Mouse (Mus musculus) CH12.LX (cell line): ENCODE results near the gene Cox6a1. TPM values are rescaled to one million over a fixed set of nuclear protein-coding genes. Genes with fewer than 3 reads are reported as not detected.
A peak's percentile ranks its signal among the peaks of the same experiment; 100 is the strongest.

ENCODE experiments used
- DNase-seq: peaks from one replicate; pipeline ENCODE4 v3.0.0-alpha.2; 2013; ENCODE audit errors: extremely low read depth
- H3K27ac ChIP-seq: 2 replicates; pipeline ENCODE4 v1.5.1; 2012; ENCODE audit warnings: low read depth, mild to moderate bottlenecking, control low read depth, moderate library complexity; ENCODE audit not compliant: insufficient read depth
- H3K27me3 ChIP-seq: replicated peaks from 2 replicates; pipeline ENCODE3; 2012; ENCODE audit warnings: inconsistent platforms
- H3K36me3 ChIP-seq, 2 experiments: replicated peaks in 1 of 2; 2 replicates each; pipeline versions ENCODE3 to v1.6.1; 2012; ENCODE audit warnings: inconsistent platforms in 1 of 2, low read length in 1 of 2, mild to moderate bottlenecking in 1 of 2, mixed read lengths in 1 of 2, moderate library complexity in 1 of 2; ENCODE audit not compliant: control insufficient read depth in 1 of 2, insufficient read depth in 1 of 2
- H3K4me1 ChIP-seq, 2 experiments: 2 replicates each; pipeline ENCODE4 v1.6.1; 2012; ENCODE audit warnings: inconsistent platforms in 1 of 2, moderate library complexity in 1 of 2; ENCODE audit not compliant: insufficient read depth in 2 of 2, control insufficient read depth in 1 of 2
- H3K4me2 ChIP-seq: 2 replicates; pipeline ENCODE4 v1.6.1; 2012; ENCODE audit warnings: low read depth, mild to moderate bottlenecking, control low read depth; ENCODE audit not compliant: poor library complexity, insufficient read depth, severe bottlenecking
- H3K4me3 ChIP-seq, 3 experiments: fragments of 150-350 bp in 1 of 3; sonication (generic) in 1 of 3; replicated peaks in 1 of 3; 2 replicates each; pipeline versions ENCODE3 to v1.5.1; 2011 to 2012; ENCODE audit warnings: low read depth in 2 of 3, low read length in 2 of 3, mild to moderate bottlenecking in 2 of 3, moderate library complexity in 2 of 3, control low read depth in 1 of 3, improper control_type of control experiment in 1 of 3, inconsistent platforms in 1 of 3, mixed read lengths in 1 of 3; ENCODE audit not compliant: poor library complexity in 1 of 3
- H3K79me2 ChIP-seq: replicated peaks from 2 replicates; pipeline ENCODE4 v1.6.1; 2012; ENCODE audit warnings: mild to moderate bottlenecking, moderate library complexity; ENCODE audit not compliant: control insufficient read depth, poor library complexity, insufficient read depth, severe bottlenecking; ENCODE audit errors: extremely low read depth
- H3K9ac ChIP-seq: 2 replicates; pipeline ENCODE4 v1.6.1; 2012; ENCODE audit warnings: low read depth, mild to moderate bottlenecking, control low read depth, moderate library complexity; ENCODE audit not compliant: insufficient read depth
- H3K9me3 ChIP-seq: replicated peaks from 2 replicates; pipeline ENCODE3; 2012; ENCODE audit warnings: low read length, inconsistent platforms, mixed read lengths
- BHLHE40 ChIP-seq: IDR thresholded peaks from 2 replicates; pipeline ENCODE4 v1.6.1; 2011; ENCODE audit warnings: mild to moderate bottlenecking, low read depth, low read length, improper control_type of control experiment
- CHD2 ChIP-seq: IDR thresholded peaks from 2 replicates; pipeline ENCODE4 v1.6.1; 2011; ENCODE audit warnings: low read length, improper control_type of control experiment
- CTCF ChIP-seq, 2 experiments: IDR thresholded peaks in 1 of 2; conservative IDR thresholded peaks in 1 of 2; 2 replicates each; pipeline ENCODE4 v1.5.1; 2011 to 2012; ENCODE audit warnings: low read depth in 2 of 2, low read length in 2 of 2, improper control_type of control experiment in 1 of 2, inconsistent platforms in 1 of 2, mild to moderate bottlenecking in 1 of 2, moderate library complexity in 1 of 2
- HCFC1 ChIP-seq: IDR thresholded peaks from 2 replicates; pipeline ENCODE4 v1.6.1; 2012; ENCODE audit warnings: low read depth, mild to moderate bottlenecking, inconsistent platforms, low read length, improper control_type of control experiment
- JUN ChIP-seq: IDR thresholded peaks from 2 replicates; pipeline ENCODE4 v1.6.1; 2011; ENCODE audit warnings: low read depth, mild to moderate bottlenecking, low read length, improper control_type of control experiment, moderate library complexity; ENCODE audit not compliant: insufficient read depth
- MAX ChIP-seq: IDR thresholded peaks from 2 replicates; pipeline ENCODE4 v1.6.1; 2011; ENCODE audit warnings: low read length, improper control_type of control experiment
- MYC ChIP-seq: IDR thresholded peaks from 2 replicates; pipeline ENCODE4 v1.6.1; 2011; ENCODE audit warnings: low read depth, mild to moderate bottlenecking, improper control_type of control experiment, low read length
- POLR2A ChIP-seq: IDR thresholded peaks from 2 replicates; pipeline ENCODE4 v1.6.1; 2011; ENCODE audit warnings: low read depth, mild to moderate bottlenecking, improper control_type of control experiment, low read length
- POLR2AphosphoS2 ChIP-seq: IDR thresholded peaks from 2 replicates; pipeline ENCODE4 v1.6.1; 2011; ENCODE audit warnings: low read depth, low read length, improper control_type of control experiment
- SIN3A ChIP-seq: IDR thresholded peaks from 2 replicates; pipeline ENCODE4 v1.6.1; 2012; ENCODE audit warnings: low read length, improper control_type of control experiment, inconsistent platforms
- TBP ChIP-seq: conservative IDR thresholded peaks from 2 replicates; pipeline ENCODE4 v1.6.1; 2011; ENCODE audit warnings: low read depth, low read length, improper control_type of control experiment
- TCF12 ChIP-seq: IDR thresholded peaks from 2 replicates; pipeline ENCODE4 v1.6.1; 2014; ENCODE audit warnings: low read depth, mild to moderate bottlenecking, inconsistent platforms, low read length, improper control_type of control experiment
- USF1 ChIP-seq: IDR thresholded peaks from 2 replicates; pipeline ENCODE4 v1.6.1; 2014; ENCODE audit warnings: low read depth, mild to moderate bottlenecking, inconsistent platforms, low read length, improper control_type of control experiment
- USF2 ChIP-seq: conservative IDR thresholded peaks from 2 replicates; pipeline ENCODE4 v1.6.1; 2011; ENCODE audit warnings: low read depth, low read length, improper control_type of control experiment
- dilution Hi-C: fragments of 300-500 bp; cut with MboI; formaldehyde crosslinking; loops from 2 replicates; pipeline ENCODE4 v1.14.3; 2020; ENCODE audit warnings: low sequenced_read_pairs; ENCODE audit not compliant: extremely low pct_unique_long_range_greater_than_20kb, extremely low pct_ligation_motif_present
- in situ Hi-C: fragments of 300-500 bp; cut with MboI; formaldehyde crosslinking; loops from 3 replicates; pipeline ENCODE4 v1.14.3; 2019; ENCODE audit warnings: low sequenced_read_pairs, low pct_ligation_motif_present, low pct_unique_long_range_greater_than_20kb, mixed read lengths
- polyA plus RNA-seq: library from polyadenylated mRNA; unstranded; fragments of >175 nt; gene quantifications from 2 replicates; pipeline ENCODE4 v1.2.1, GENCODE M21; 2012; ENCODE audit warnings: low read depth; ENCODE audit not compliant: insufficient read length
- total RNA-seq, 2 experiments: library from RNA; depleted of rRNA; stranded (reverse); fragments of 300-350 nt in 1 of 2; fragments of >200 nt in 1 of 2; gene quantifications; 2 replicates each; pipeline ENCODE4 v1.2.3; 2012 to 2014

Gene Cox6a1
- total and polyA plus RNA-seq, 3 experiments, result 257 to 673 (median 612) TPM

GRCm38 (mm10) chr5:115355070-115355469 is 6.3 kb upstream of the Cox6a1 start:
- Histone ChIP-seq H3K4me2 (peak overlapping the region; percentile 80), H3K4me1 (peaks cover 3 to 8% of the 10 kb centered on the region in 2 experiments; a peak in 3 of 4 replicates), H3K9ac (no peak overlapping the region), H3K27ac (no peak overlapping the region), H3K79me2 (peaks cover 6% of the 10 kb centered on the region), H3K9me3 (peaks cover 4% of the 10 kb centered on the region), H3K36me3 (no peaks in the 10 kb centered on the region), H3K4me3 (no peak overlapping the region), H3K27me3 (no peaks in the 10 kb centered on the region)
- no peak for DNase-seq
- TF ChIP-seq USF1 (no peak), CHD2 (no peak), JUN (no peak), POLR2A (no peak), CTCF (conservative IDR thresholded peaks at IDR 0.05 in 1 of 2, IDR thresholded peaks at IDR 0.05 in 1 of 2; ENCODE audit: low read depth in 2 of 2, low read length in 2 of 2) (no peak), BHLHE40 (no peak), USF2 (no peak), MYC (no peak), MAX (no peak), TBP (no peak)
- dilution Hi-C loops, result no loop called here
- in situ Hi-C loops, result no loop called here

GRCm38 (mm10) chr5:115351348-115351747 is 2.6 kb upstream of the Cox6a1 start:
- dilution Hi-C loops (no loop called here), in situ Hi-C loops (no loop called here)
- peaks cover 4% of the 10 kb centered on the region for H3K9me3 ChIP-seq

DNA sequence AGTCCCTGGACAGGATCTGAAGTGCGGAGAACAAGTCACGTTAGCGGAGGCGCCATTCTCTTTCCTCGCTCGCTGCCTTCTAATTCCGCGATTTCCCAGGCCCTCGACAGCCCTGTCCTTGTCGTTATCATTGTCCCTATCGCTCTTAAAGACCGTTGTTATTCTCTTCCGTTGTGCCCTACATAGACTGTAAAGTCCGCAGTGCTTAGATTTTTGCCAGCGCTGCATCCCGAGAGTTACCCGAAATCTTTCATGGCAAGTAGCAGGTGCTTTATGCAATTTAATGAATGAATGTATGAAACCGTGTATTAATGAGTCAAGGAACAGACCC is 409 bp upstream of the Cox6a1 start:
- H3K27ac ChIP-seq, result peak overlapping the region; percentile 28; the same call in 1 of the 2 replicates
- dilution Hi-C loops, result no loop called here
- TF ChIP-seq POLR2AphosphoS2, result no peak
- no peak for TF ChIP-seq TCF12
- TF ChIP-seq USF2, result no peak
- TF ChIP-seq SIN3A, result no peak; the same call in 1 of the 2 replicates

More at GRCm38 (mm10) chr5:115351348-115351747, 2.6 kb upstream of the Cox6a1 start:
- no peak overlapping the region for H3K4me3 ChIP-seq
- H3K27ac ChIP-seq, result no peak overlapping the region
- H3K27me3 ChIP-seq, result no peaks in the 10 kb centered on the region
- peaks cover 2 to 9% of the 10 kb centered on the region in 2 experiments for H3K36me3 ChIP-seq
- H3K79me2 ChIP-seq, result peaks cover 23% of the 10 kb centered on the region
- DNase-seq, result no peak
- no peak overlapping the region for H3K9ac ChIP-seq
- no peak overlapping the region for H3K4me2 ChIP-seq
- TF ChIP-seq HCFC1 (no peak), CTCF (conservative IDR thresholded peaks at IDR 0.05 in 1 of 2, IDR thresholded peaks at IDR 0.05 in 1 of 2; ENCODE audit: low read depth in 2 of 2, low read length in 2 of 2) (peak in 1 of 2 experiments; percentile 19; a peak in 1 of 4 replicates)
- TF ChIP-seq, all 38 proteins: peak for 1
- H3K4me1 ChIP-seq, result peaks cover 8 to 10% of the 10 kb centered on the region in 2 experiments

More for the DNA sequence above, 409 bp upstream of the Cox6a1 start:
- Histone ChIP-seq H3K79me2 (peaks cover 38% of the 10 kb centered on the region), H3K4me2 (peak overlapping the region; percentile 37), H3K4me1 (peaks cover 0 to 11% of the 10 kb centered on the region in 2 experiments; a peak in 2 of 4 replicates), H3K9me3 (peaks cover 4% of the 10 kb centered on the region), H3K27me3 (no peaks in the 10 kb centered on the region), H3K4me3 (peak overlapping the region; percentile 70 to 97 (median 83)), H3K9ac (peak overlapping the region; percentile 72), H3K36me3 (peaks cover 21 to 30% of the 10 kb centered on the region in 2 experiments)
- in situ Hi-C loops, result loop anchor here (5.0 kb wide), 1 partner anchor 93 kb away; no protein-coding TSS in a partner anchor
- DNase-seq, result no peak
